ENCODE assay signal across 25 mouse cellular contexts in the genomic region with DNA sequence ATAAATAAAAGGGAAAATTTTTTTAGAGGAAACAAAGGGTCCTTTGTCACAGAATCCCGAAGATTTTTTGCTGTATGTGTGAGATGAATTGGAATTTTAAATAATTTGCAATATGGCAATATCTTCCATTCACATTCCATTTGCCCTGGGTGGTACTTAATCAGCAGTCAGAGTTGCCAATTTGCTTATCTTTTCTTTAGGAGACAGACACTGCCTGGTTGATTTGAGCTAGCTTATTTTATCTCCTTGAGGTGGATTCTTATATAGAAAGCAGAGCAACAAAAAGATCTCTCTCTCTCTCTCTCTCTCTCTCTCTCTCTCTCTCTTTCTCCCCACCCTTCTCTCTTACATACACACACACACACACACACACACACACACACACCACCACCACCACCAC. TPM values are rescaled to one million over a fixed set of nuclear protein-coding genes. Genes with fewer than 3 reads are reported as not detected.
A peak's percentile ranks its signal among the peaks of the same experiment; 100 is the strongest.
DNase-seq lines count a peak whose midpoint lies in the region; ATAC-seq lines count a peak whose summit lies in the region.
"Had no signal": no experiment of that assay in that cellular context is flagged by ENCODE, and none has a peak within 500 bp of the region (broad histone marks: within the 10 kb centered on the region; RNA-seq: fewer than 3 reads in every experiment).

No protein-coding gene starts in this region.

- DNase-seq in heart, embryonic 10.5 days (ENCODE audit: low spot score) = no peak
- DNase-seq in layer of hippocampus, postnatal 25 days (ENCODE audit: extremely low spot score in 1 of 2, low spot score in 1 of 2) = no peak
- DNase-seq in urinary bladder, postnatal 14 days (ENCODE audit: low spot score) = no peak
- no peak for DNase-seq in lung, postnatal 4 days
- DNase-seq: adrenal gland, postnatal 14 days; B cell, adult 2 months; cerebellum, adult 11-12 months; cerebellum, adult 9-10 months; cerebellum, postnatal 25 days; gastrocnemius, adult 2 months; gastrocnemius, postnatal 25 days; heart, postnatal 10 days; heart, postnatal 4 days had no signal

- H3K4me3 ChIP-seq in heart, embryonic 10.5 days = no peak overlapping the region
- no peak overlapping the region for H3K4me3 ChIP-seq in heart, embryonic 11.5 days (ENCODE audit: low read depth, low read length)
- H3K4me3 ChIP-seq in liver, embryonic 15.5 days (replicated peaks) = no peak overlapping the region
- H3K4me3 ChIP-seq: embryonic facial prominence, embryonic 13.5 days; forebrain, embryonic 10.5 days; gastrocnemius, adult 2 months; hindbrain, embryonic 12.5 days had no signal

- H3K27me3 ChIP-seq in heart, embryonic 10.5 days (ENCODE audit: insufficient read depth, poor library complexity, severe bottlenecking) = no peaks in the 10 kb centered on the region; the same call in 1 of the 2 replicates
- H3K27me3 ChIP-seq in heart, embryonic 11.5 days (ENCODE audit: control insufficient read depth, insufficient read depth, low read length) = no peaks in the 10 kb centered on the region
- H3K27me3 ChIP-seq in liver, embryonic 15.5 days = peaks cover 21% of the 10 kb centered on the region; the same call in 1 of the 2 replicates
- H3K27me3 ChIP-seq: embryonic facial prominence, embryonic 13.5 days; hindbrain, embryonic 12.5 days; Patski had no signal

- no peaks in the 10 kb centered on the region for H3K36me3 ChIP-seq in heart, embryonic 10.5 days
- no peaks in the 10 kb centered on the region for H3K36me3 ChIP-seq in heart, embryonic 11.5 days (ENCODE audit: control insufficient read depth, insufficient read depth, low read length)
- H3K36me3 ChIP-seq in liver, embryonic 15.5 days (replicated peaks) = no peaks in the 10 kb centered on the region
- H3K36me3 ChIP-seq: embryonic facial prominence, embryonic 13.5 days; forebrain, embryonic 10.5 days; G1E; hindbrain, embryonic 12.5 days had no signal

- whole genome bisulfite sequencing in heart, embryonic 10.5 days = 61% methylated on average over 1 of the region's 1 CpGs
- WGBS in heart, embryonic 11.5 days (ENCODE audit: insufficient replicate concordance) = 68% methylated on average over 1 of the region's 1 CpGs
- 62% methylated on average over 1 of the region's 1 CpGs for WGBS in liver, embryonic 15.5 days (ENCODE audit: insufficient replicate concordance)

- H3K4me1 ChIP-seq in heart, embryonic 10.5 days = peaks cover 18% of the 10 kb centered on the region
- H3K4me1 ChIP-seq in heart, embryonic 11.5 days (ENCODE audit: control insufficient read depth, insufficient read depth, low read length) = no peaks in the 10 kb centered on the region
- H3K4me1 ChIP-seq in liver, embryonic 15.5 days (replicated peaks) = peaks cover 68% of the 10 kb centered on the region
- H3K4me1 ChIP-seq: hindbrain, embryonic 12.5 days had no signal

- 0 out of 2 replicates have a peak overlapping the region, but pooled peaks have one; percentile 10 for H3K27ac ChIP-seq in heart, embryonic 10.5 days
- no peak overlapping the region for H3K27ac ChIP-seq in heart, embryonic 11.5 days (ENCODE audit: low read depth, low read length)
- peak overlapping the region; percentile 73 for H3K27ac ChIP-seq in liver, embryonic 15.5 days (replicated peaks)
- H3K27ac ChIP-seq: embryonic facial prominence, embryonic 13.5 days; forebrain, embryonic 10.5 days; gastrocnemius, adult 2 months; hindbrain, embryonic 12.5 days had no signal

- H3K4me2 ChIP-seq in heart, embryonic 11.5 days = no peak overlapping the region
- H3K4me2 ChIP-seq in liver, embryonic 15.5 days = peak overlapping the region; percentile 44
- H3K4me2 ChIP-seq: embryonic facial prominence, embryonic 13.5 days; hindbrain, embryonic 12.5 days had no signal

- no peaks in the 10 kb centered on the region for H3K9me3 ChIP-seq in heart, embryonic 10.5 days
- H3K9me3 ChIP-seq in heart, embryonic 11.5 days (replicated peaks; ENCODE audit: control insufficient read depth, low read length) = no peaks in the 10 kb centered on the region
- no peaks in the 10 kb centered on the region for H3K9me3 ChIP-seq in liver, embryonic 15.5 days (replicated peaks)
- H3K9me3 ChIP-seq: embryonic facial prominence, embryonic 13.5 days; forebrain, embryonic 10.5 days; hindbrain, embryonic 12.5 days had no signal

- no peak for ATAC-seq in heart, embryonic 11.5 days (replicated peaks; ENCODE audit: insufficient number of reproducible peaks, low FRiP score, low TSS enrichment)
- peak; percentile 69; the same call in 1 of the 2 replicates for ATAC-seq in erythroid progenitor cell, adult 5-6 weeks (replicated peaks; ENCODE audit: low FRiP score, poor library complexity, severe bottlenecking)
- ATAC-seq in liver, embryonic 15.5 days (ENCODE audit: insufficient read depth) = peak; percentile 76
- ATAC-seq: activated CD4-positive, CD25-positive, alpha-beta regulatory T cell, adult 4 months; CD4-positive, CD25-positive, alpha-beta regulatory T cell, adult 4 months; forebrain, embryonic 14.5 days; hindbrain, embryonic 16.5 days; Patski had no signal

- H3K9ac ChIP-seq in heart, embryonic 11.5 days (ENCODE audit: low read depth, low read length) = no peak overlapping the region
- no peak overlapping the region for H3K9ac ChIP-seq in liver, embryonic 15.5 days
- H3K9ac ChIP-seq: embryonic facial prominence, embryonic 13.5 days; hindbrain, embryonic 12.5 days had no signal

RNA-seq across cellular contexts. Expression of a gene that starts 9.2 kb away (rescaled TPM):
- polyA plus RNA-seq in heart, embryonic 10.5 days (2016; fragmentation: Nextera tagmentation; extraction: Ambion mirVana) = 15.9 and 20.1 TPM in 2 replicates
- polyA plus RNA-seq in heart, embryonic 11.5 days (2014; fragmentation: Nextera tagmentation; extraction: Ambion mirVana) = 15.1 and 18.9 TPM in 2 replicates
- 274 and 280 TPM in 2 replicates for total RNA-seq in erythroid progenitor cell, adult 5-6 weeks (2015; ENCODE audit: low replicate concordance)
- 160 and 174 TPM in 2 replicates for total RNA-seq in erythroid progenitor cell, adult 5-6 weeks (2017; ENCODE audit: low replicate concordance)
- polyA plus RNA-seq in liver, embryonic 15.5 days (2015; fragmentation: Nextera tagmentation; extraction: Ambion mirVana) = 18.0 and 23.4 TPM in 2 replicates
- 10 to 100 TPM; 50.2 to 66.2 TPM for total RNA-seq in layer of hippocampus, postnatal 25 days (2021)

RNA-seq across cellular contexts. Expression of a gene that starts 9.9 kb away (rescaled TPM):
- 1.4 and 1.5 TPM in 2 replicates for polyA plus RNA-seq in heart, embryonic 10.5 days (2016; fragmentation: Nextera tagmentation; extraction: Ambion mirVana)
- polyA plus RNA-seq in heart, embryonic 11.5 days (2014; fragmentation: Nextera tagmentation; extraction: Ambion mirVana) = 1.7 and 2.4 TPM in 2 replicates
- 18.7 and 18.9 TPM in 2 replicates for total RNA-seq in erythroid progenitor cell, adult 5-6 weeks (2015; ENCODE audit: low replicate concordance)
- 18.6 and 48.0 TPM in 2 replicates for total RNA-seq in erythroid progenitor cell, adult 5-6 weeks (2017; ENCODE audit: low replicate concordance)
- 9.0 and 10.4 TPM in 2 replicates for polyA plus RNA-seq in liver, embryonic 15.5 days (2015; fragmentation: Nextera tagmentation; extraction: Ambion mirVana)
- total RNA-seq in layer of hippocampus, postnatal 25 days (2021) = 1 to 10 TPM; 2.9 to 3.4 TPM
